Mouse (Mus musculus) cerebellum, postnatal 14 days (tissue): ENCODE data around the gene Zfp839.

ENCODE experiments used
- DNase-seq, 2 experiments: peaks; one replicate each; pipeline ENCODE4 v3.0.0; 2021; ENCODE audit warnings: mixed read lengths in 2 of 2

Gene Zfp839

GRCm38 (mm10) chr12:110841731-110842493 is 8.1 kb upstream of the Zfp839 start:
- DNase-seq, result no peak

- peak; percentile 91 to 92 for DNase-seq
Observed at GRCm38 (mm10) chr12:110843194-110844048, 6.6 kb upstream of the Zfp839 start.

GRCm38 (mm10) chr12:110844227-110845130 is 5.6 kb upstream of the Zfp839 start:
- peak; percentile 26 to 28 for DNase-seq

- peak; percentile 81 to 83 for DNase-seq
Observed at GRCm38 (mm10) chr12:110845131-110845880, 4.7 kb upstream of the Zfp839 start.

- DNase-seq, result peak; percentile 44 to 55
Observed at GRCm38 (mm10) chr12:110846191-110846765, 3.8 kb upstream of the Zfp839 start.

- no peak for DNase-seq
Observed at GRCm38 (mm10) chr12:110850929-110851256, 840 bp downstream of the Zfp839 start.

- DNase-seq, result peak in 1 of 2 experiments; percentile 8
Observed at GRCm38 (mm10) chr12:110851414-110851813, 1.4 kb downstream of the Zfp839 start.

GRCm38 (mm10) chr12:110851923-110852322 is 1.9 kb downstream of the Zfp839 start:
- peak in 1 of 2 experiments; percentile 11 for DNase-seq

- no peak for DNase-seq
Observed at GRCm38 (mm10) chr12:110854786-110855737, 5.0 kb downstream of the Zfp839 start.

- DNase-seq, result no peak
Observed at GRCm38 (mm10) chr12:110857196-110857595, 7.1 kb downstream of the Zfp839 start.

GRCm38 (mm10) chr12:110858681-110859080 is 8.6 kb downstream of the Zfp839 start:
- peak; percentile 37 to 38 for DNase-seq

- DNase-seq, result no peak
Observed at GRCm38 (mm10) chr12:110860293-110860692, 10.2 kb downstream of the Zfp839 start.

GRCm38 (mm10) chr12:110861256-110861655 is 11.2 kb downstream of the Zfp839 start:
- DNase-seq, result no peak

GRCm38 (mm10) chr12:110864008-110864407 is 14.0 kb downstream of the Zfp839 start:
- DNase-seq, result no peak

- no peak for DNase-seq
Observed at GRCm38 (mm10) chr12:110865571-110865970, 15.5 kb downstream of the Zfp839 start.

GRCm38 (mm10) chr12:110865989-110866388 is 15.9 kb downstream of the Zfp839 start:
- no peak for DNase-seq

GRCm38 (mm10) chr12:110870107-110870506 is 20.1 kb downstream of the Zfp839 start:
- DNase-seq, result no peak

GRCm38 (mm10) chr12:110871247-110871646 is 21.2 kb downstream of the Zfp839 start:
- DNase-seq, result no peak

GRCm38 (mm10) chr12:110875351-110875750 is 25.3 kb downstream of the Zfp839 start:
- DNase-seq, result no peak

- peak in 1 of 2 experiments; percentile 18 for DNase-seq
Observed at GRCm38 (mm10) chr12:110882291-110882690, 32.2 kb downstream of the Zfp839 start.
